Mouse (Mus musculus): ENCODE results near the gene Fam161a.

DNA sequence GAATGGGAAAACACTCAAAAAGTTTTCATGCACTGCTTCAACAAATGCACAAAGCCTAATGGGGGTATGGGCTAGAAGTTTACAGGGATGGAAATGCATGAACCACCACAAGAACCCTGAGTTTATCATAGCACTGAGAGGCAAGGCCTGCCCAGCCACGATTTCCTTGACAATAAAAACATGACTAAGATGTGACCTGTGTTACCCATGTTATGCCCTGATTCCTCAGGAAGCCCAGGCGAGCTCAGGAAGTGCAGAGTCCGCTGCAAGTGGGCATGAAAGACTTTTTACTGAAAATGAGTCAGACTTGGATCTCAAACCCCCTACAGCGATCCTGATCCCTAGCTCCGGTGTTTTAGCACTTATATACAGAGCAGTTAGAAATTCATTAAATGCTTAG lies 39.9 kb downstream of the Fam161a start:
- TF ChIP-seq TAL1 (IDR thresholded peaks at IDR 0.05; ENCODE audit: low read length) (no peak), GATA1 (IDR thresholded peaks at IDR 0.05; ENCODE audit: low read length) (no peak)

All from erythroblast, embryonic 14.5 days (primary cell).